In the genomic region with DNA sequence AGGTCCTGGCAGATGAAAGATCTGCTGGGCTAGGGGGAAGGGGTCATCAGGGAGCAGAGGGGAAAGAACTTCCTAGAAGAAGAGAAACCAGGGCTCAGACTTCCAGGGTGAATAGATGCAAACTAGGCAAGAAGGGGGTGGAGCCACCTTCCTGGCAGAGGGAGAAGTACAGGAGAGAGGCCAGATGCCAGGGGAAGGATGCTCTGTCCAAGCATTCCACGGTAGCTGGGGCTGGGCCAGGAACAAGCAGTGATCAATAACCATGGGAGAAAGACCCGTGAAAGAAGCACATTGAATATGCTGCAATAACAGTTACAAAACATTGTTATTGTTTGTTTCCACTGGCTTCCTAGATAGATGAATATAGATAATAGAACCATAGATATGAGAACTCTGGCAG, we compare ENCODE assay signal across 23 mouse cellular contexts.
DNase-seq lines count a peak whose midpoint lies in the region; ATAC-seq and TF ChIP-seq lines count a peak whose summit lies in the region.
"Had no signal": no experiment of that assay in that cellular context is flagged by ENCODE, and none has a peak within 500 bp of the region (broad histone marks: within the 10 kb centered on the region; RNA-seq: fewer than 3 reads in every experiment).

No protein-coding gene starts in this region.

- TF ChIP-seq POLR2A in brain, embryonic 14.5 days (IDR thresholded peaks at IDR 0.05; ENCODE audit: borderline replicate concordance, extremely low read depth, insufficient read depth, insufficient read length, poor library complexity, severe bottlenecking) = no peak

- DNase-seq in forebrain, embryonic 14.5 days (ENCODE audit: low spot score) = peak; percentile 33
- no peak for DNase-seq in forebrain, embryonic 10.5 days (ENCODE audit: extremely low spot score, low spot score)
- DNase-seq in hindbrain, postnatal 0 days (ENCODE audit: low spot score) = peak; percentile 45
- DNase-seq in lung, postnatal 36 days = peak; percentile 6
- no peak for DNase-seq in lung, adult 18-20 months
- peak; percentile 58 for DNase-seq in brain, embryonic 14.5 days (ENCODE audit: low read depth)
- no peak for DNase-seq in urinary bladder, postnatal 10 days (ENCODE audit: low spot score)
- DNase-seq: adrenal gland, postnatal 25 days; cerebellum, adult 18-20 months; gastrocnemius, postnatal 25 days; heart, postnatal 10 days; kidney, adult 8-10 months; kidney, postnatal 14 days; right cerebral cortex, postnatal 14 days had no signal

- H3K4me2 ChIP-seq in forebrain, embryonic 14.5 days (ENCODE audit: low read length) = no peak overlapping the region
- H3K4me2 ChIP-seq in hindbrain, postnatal 0 days (ENCODE audit: low read depth, low read length) = no peak overlapping the region
- H3K4me2 ChIP-seq in hindbrain, embryonic 13.5 days = no peak overlapping the region
- H3K4me2 ChIP-seq: embryonic facial prominence, embryonic 12.5 days; heart, embryonic 11.5 days; limb, embryonic 12.5 days; midbrain, embryonic 15.5 days; stomach, embryonic 15.5 days had no signal

- H3K36me3 ChIP-seq in forebrain, embryonic 14.5 days (ENCODE audit: control insufficient read depth, insufficient read depth, low read length) = no peaks in the 10 kb centered on the region
- no peaks in the 10 kb centered on the region for H3K36me3 ChIP-seq in forebrain, embryonic 10.5 days (replicated peaks)
- H3K36me3 ChIP-seq in hindbrain, postnatal 0 days (ENCODE audit: insufficient read depth, low read length) = no peaks in the 10 kb centered on the region
- no peaks in the 10 kb centered on the region for H3K36me3 ChIP-seq in hindbrain, embryonic 13.5 days
- H3K36me3 ChIP-seq: embryonic facial prominence, embryonic 12.5 days; limb, embryonic 12.5 days; midbrain, embryonic 15.5 days; stomach, embryonic 15.5 days had no signal

- peak; percentile 34 for TF ChIP-seq CTCF in hindbrain, postnatal 0 days (IDR thresholded peaks at IDR 0.05; ENCODE audit: low read depth)
- peak; percentile 22; the same call in 1 of the 2 replicates for TF ChIP-seq CTCF in brain, embryonic 14.5 days (IDR thresholded peaks at IDR 0.05; ENCODE audit: borderline replicate concordance, extremely low read depth, insufficient read depth, insufficient read length)

- no peak overlapping the region for H3K27ac ChIP-seq in forebrain, embryonic 14.5 days (ENCODE audit: low read depth, low read length)
- H3K27ac ChIP-seq in forebrain, embryonic 10.5 days = no peak overlapping the region
- H3K27ac ChIP-seq in hindbrain, postnatal 0 days = no peak overlapping the region
- H3K27ac ChIP-seq in hindbrain, embryonic 13.5 days = no peak overlapping the region
- H3K27ac ChIP-seq: embryonic facial prominence, embryonic 12.5 days; limb, embryonic 12.5 days; liver, embryonic 14.5 days; midbrain, embryonic 15.5 days; stomach, embryonic 15.5 days had no signal

- no peak overlapping the region for H3K9ac ChIP-seq in forebrain, embryonic 14.5 days (ENCODE audit: low read length)
- no peak overlapping the region for H3K9ac ChIP-seq in hindbrain, postnatal 0 days (replicated peaks; ENCODE audit: low read length)
- H3K9ac ChIP-seq in hindbrain, embryonic 13.5 days = no peak overlapping the region
- H3K9ac ChIP-seq: embryonic facial prominence, embryonic 12.5 days; limb, embryonic 12.5 days; liver, embryonic 14.5 days; midbrain, embryonic 15.5 days; stomach, embryonic 15.5 days had no signal

- 36% methylated on average over 2 of the region's 2 CpGs for WGBS in forebrain, embryonic 14.5 days
- WGBS in forebrain, embryonic 10.5 days = 77% methylated on average over 2 of the region's 2 CpGs
- WGBS in hindbrain, postnatal 0 days = 33% methylated on average over 2 of the region's 2 CpGs
- 48% methylated on average over 2 of the region's 2 CpGs for WGBS in hindbrain, embryonic 13.5 days

- peak; percentile 38; the same call in 1 of the 2 replicates for ATAC-seq in forebrain, embryonic 14.5 days
- peak; percentile 50; the same call in 1 of the 2 replicates for ATAC-seq in hindbrain, postnatal 0 days
- ATAC-seq in hindbrain, embryonic 13.5 days (ENCODE audit: low FRiP score) = no peak
- ATAC-seq: midbrain, embryonic 15.5 days had no signal

- H3K4me1 ChIP-seq in forebrain, embryonic 14.5 days (ENCODE audit: control insufficient read depth, insufficient read depth, low read length) = no peaks in the 10 kb centered on the region
- 0 out of 2 replicates have a peak, but pooled peaks cover 4% of the 10 kb centered on the region for H3K4me1 ChIP-seq in forebrain, embryonic 10.5 days
- no peaks in the 10 kb centered on the region; the same call in 1 of the 2 replicates for H3K4me1 ChIP-seq in hindbrain, postnatal 0 days (ENCODE audit: insufficient read depth, low read length)
- H3K4me1 ChIP-seq in hindbrain, embryonic 13.5 days (replicated peaks) = no peaks in the 10 kb centered on the region
- H3K4me1 ChIP-seq: embryonic facial prominence, embryonic 12.5 days; limb, embryonic 12.5 days; midbrain, embryonic 15.5 days; stomach, embryonic 15.5 days had no signal

- no peaks in the 10 kb centered on the region for H3K9me3 ChIP-seq in forebrain, embryonic 14.5 days (replicated peaks; ENCODE audit: control insufficient read depth, low read length)
- H3K9me3 ChIP-seq in forebrain, embryonic 10.5 days = no peaks in the 10 kb centered on the region
- H3K9me3 ChIP-seq in hindbrain, postnatal 0 days (ENCODE audit: low read length) = no peaks in the 10 kb centered on the region
- H3K9me3 ChIP-seq in hindbrain, embryonic 13.5 days = no peaks in the 10 kb centered on the region
- H3K9me3 ChIP-seq: embryonic facial prominence, embryonic 12.5 days; limb, embryonic 12.5 days; midbrain, embryonic 15.5 days; stomach, embryonic 15.5 days had no signal

- no peak overlapping the region for H3K4me3 ChIP-seq in forebrain, embryonic 14.5 days (ENCODE audit: low read depth, low read length)
- H3K4me3 ChIP-seq in forebrain, embryonic 10.5 days = no peak overlapping the region
- no peak overlapping the region for H3K4me3 ChIP-seq in hindbrain, postnatal 0 days (ENCODE audit: low read length)
- no peak overlapping the region for H3K4me3 ChIP-seq in hindbrain, embryonic 13.5 days
- H3K4me3 ChIP-seq: embryonic facial prominence, embryonic 12.5 days; erythroblast, embryonic 14.5 days; limb, embryonic 12.5 days; midbrain, embryonic 15.5 days; stomach, embryonic 15.5 days had no signal

- no peaks in the 10 kb centered on the region for H3K27me3 ChIP-seq in forebrain, embryonic 14.5 days (replicated peaks; ENCODE audit: control insufficient read depth, insufficient read depth, low read length)
- H3K27me3 ChIP-seq in forebrain, embryonic 10.5 days (ENCODE audit: poor library complexity, severe bottlenecking) = no peaks in the 10 kb centered on the region
- no peaks in the 10 kb centered on the region for H3K27me3 ChIP-seq in hindbrain, postnatal 0 days (ENCODE audit: insufficient read depth, low read length)
- no peaks in the 10 kb centered on the region for H3K27me3 ChIP-seq in hindbrain, embryonic 13.5 days
- H3K27me3 ChIP-seq: CH12.LX; embryonic facial prominence, embryonic 12.5 days; limb, embryonic 12.5 days; midbrain, embryonic 15.5 days; stomach, embryonic 15.5 days had no signal

Comparison
In these comparisons a context has a peak if more than half of its experiments do, and no peak if none do; other contexts are left out.
1. DNase-seq: peak in forebrain, embryonic 14.5 days (single experiment), hindbrain, postnatal 0 days (single experiment), lung, postnatal 36 days (single experiment) and brain, embryonic 14.5 days (single experiment); none in forebrain, embryonic 10.5 days (single experiment), lung, adult 18-20 months (0 of 2) and urinary bladder, postnatal 10 days (single experiment).